Mouse (Mus musculus) MEL (cell line): Measurements from ENCODE around the gene Gpc5.

ENCODE experiments used
- BHLHE40 ChIP-seq: IDR thresholded peaks from 2 replicates; pipeline ENCODE4 v1.6.1; 2012; ENCODE audit warnings: low read depth, mild to moderate bottlenecking, inconsistent platforms, low read length, improper control_type of control experiment, borderline replicate concordance
- CHD2 ChIP-seq: IDR thresholded peaks from 2 replicates; pipeline ENCODE4 v1.6.1; 2011; ENCODE audit warnings: low read length, improper control_type of control experiment
- CTCF ChIP-seq, 3 experiments: IDR thresholded peaks in 2 of 3; conservative IDR thresholded peaks in 1 of 3; 2 replicates each; pipeline ENCODE4 v1.5.1; 2011 to 2012; ENCODE audit warnings: low read length in 3 of 3, low read depth in 2 of 3, mild to moderate bottlenecking in 2 of 3, improper control_type of control experiment in 1 of 3, inconsistent platforms in 1 of 3, mixed read lengths in 1 of 3, moderate library complexity in 1 of 3; ENCODE audit not compliant: control insufficient read depth in 1 of 3, insufficient read depth in 1 of 3, poor library complexity in 1 of 3, severe bottlenecking in 1 of 3
- EP300 ChIP-seq, 2 experiments: IDR thresholded peaks; 2 replicates each; pipeline ENCODE4 v1.6.1; 2011; ENCODE audit warnings: improper control_type of control experiment in 2 of 2, low read length in 2 of 2, low read depth in 1 of 2, mild to moderate bottlenecking in 1 of 2
- POLR2A ChIP-seq, 2 experiments: IDR thresholded peaks; 2 replicates each; pipeline ENCODE4 v1.6.1; 2011 to 2012; ENCODE audit warnings: low read length in 2 of 2, mild to moderate bottlenecking in 2 of 2, control low read depth in 1 of 2, improper control_type of control experiment in 1 of 2, low read depth in 1 of 2, moderate library complexity in 1 of 2; ENCODE audit not compliant: control insufficient read depth in 1 of 2, insufficient read depth in 1 of 2, poor library complexity in 1 of 2
- UBTF ChIP-seq: IDR thresholded peaks from 2 replicates; pipeline ENCODE4 v1.6.1; 2012; ENCODE audit warnings: low read depth, mild to moderate bottlenecking, inconsistent platforms, low read length, improper control_type of control experiment, moderate library complexity, borderline replicate concordance; ENCODE audit not compliant: insufficient read depth
- ZKSCAN1 ChIP-seq: IDR thresholded peaks from 2 replicates; pipeline ENCODE4 v1.6.1; 2012; ENCODE audit warnings: low read depth, mild to moderate bottlenecking, inconsistent platforms, low read length, improper control_type of control experiment, moderate library complexity

- TF ChIP-seq EP300 (IDR thresholded peaks at IDR 0.05; ENCODE audit: low read depth in 1 of 2, low read length in 2 of 2): no peak
- TF ChIP-seq POLR2A (IDR thresholded peaks at IDR 0.05; ENCODE audit: control insufficient read depth in 1 of 2, insufficient read depth in 1 of 2, low read depth in 1 of 2, low read length in 2 of 2, poor library complexity in 1 of 2): no peak
- TF ChIP-seq CHD2: no peak
- no peak for TF ChIP-seq CTCF (IDR thresholded peaks at IDR 0.05 in 2 of 3, conservative IDR thresholded peaks at IDR 0.05 in 1 of 3; ENCODE audit: control insufficient read depth in 1 of 3, insufficient read depth in 1 of 3, low read depth in 2 of 3, low read length in 3 of 3, poor library complexity in 1 of 3, severe bottlenecking in 1 of 3)
- TF ChIP-seq BHLHE40: no peak
- TF ChIP-seq ZKSCAN1: no peak
- no peak for TF ChIP-seq UBTF
Measured at GRCm38 (mm10) chr14:115365320-115365935, 273.4 kb downstream of the Gpc5 start.
